Mouse (Mus musculus) spleen, postnatal 14 days (tissue): ENCODE results near the gene Col12a1.
"Not testable (repeated sequence)": the region's sequence is repeated elsewhere in the genome, so short reads cannot be mapped to it uniquely, and the experiment has no call there.

Experiments used
- DNase-seq, 2 experiments: peaks; one replicate each; pipeline ENCODE4 v3.0.0; 2021 to 2022; ENCODE audit warnings: low spot score in 2 of 2

Gene Col12a1

GRCm38 (mm10) chr9:79689771-79690535 is 28.7 kb downstream of the Col12a1 start:
- DNase-seq = no peak

- DNase-seq = no peak
Observed at GRCm38 (mm10) chr9:79689342-79689741, 29.3 kb downstream of the Col12a1 start.

- no peak for DNase-seq
Observed at GRCm38 (mm10) chr9:79687227-79687626, 31.4 kb downstream of the Col12a1 start.

GRCm38 (mm10) chr9:79686049-79686448 is 32.6 kb downstream of the Col12a1 start:
- DNase-seq = no peak

- DNase-seq = no peak
Observed at GRCm38 (mm10) chr9:79680453-79681240, 38.0 kb downstream of the Col12a1 start.

GRCm38 (mm10) chr9:79668806-79669205 is 49.8 kb downstream of the Col12a1 start:
- DNase-seq = not testable (repeated sequence)

- DNase-seq = no peak
Observed at GRCm38 (mm10) chr9:79653327-79654150, 65.1 kb downstream of the Col12a1 start.

GRCm38 (mm10) chr9:79648587-79648986 is 70.0 kb downstream of the Col12a1 start:
- DNase-seq = no peak

GRCm38 (mm10) chr9:79645757-79646156 is 72.9 kb downstream of the Col12a1 start:
- no peak for DNase-seq

GRCm38 (mm10) chr9:79639430-79640090 is 79.1 kb downstream of the Col12a1 start:
- no peak for DNase-seq

- no peak for DNase-seq
Observed at GRCm38 (mm10) chr9:79637879-79638278, 80.8 kb downstream of the Col12a1 start.

GRCm38 (mm10) chr9:79634076-79634475 is 84.6 kb downstream of the Col12a1 start:
- DNase-seq = no peak

GRCm38 (mm10) chr9:79631186-79631585 is 87.4 kb downstream of the Col12a1 start:
- no peak for DNase-seq

GRCm38 (mm10) chr9:79618839-79619597 is 99.6 kb downstream of the Col12a1 start:
- DNase-seq = no peak

- DNase-seq = no peak
Observed at GRCm38 (mm10) chr9:79617336-79617735, 101.3 kb downstream of the Col12a1 start.

- DNase-seq = no peak
Observed at GRCm38 (mm10) chr9:79616040-79616439, 102.6 kb downstream of the Col12a1 start.

- DNase-seq = no peak
Observed at GRCm38 (mm10) chr9:79610286-79610685, 108.3 kb downstream of the Col12a1 start.

GRCm38 (mm10) chr9:79609661-79610060 is 109.0 kb downstream of the Col12a1 start:
- DNase-seq = no peak

- DNase-seq = no peak
Observed at GRCm38 (mm10) chr9:79608795-79609194, 109.8 kb downstream of the Col12a1 start.

- DNase-seq = no peak
Observed at GRCm38 (mm10) chr9:79608062-79608531, 110.5 kb downstream of the Col12a1 start.

GRCm38 (mm10) chr9:79606122-79606521 is 112.5 kb downstream of the Col12a1 start:
- no peak for DNase-seq
